16 mouse cellular contexts compared by ENCODE assay signal in the genomic region with DNA sequence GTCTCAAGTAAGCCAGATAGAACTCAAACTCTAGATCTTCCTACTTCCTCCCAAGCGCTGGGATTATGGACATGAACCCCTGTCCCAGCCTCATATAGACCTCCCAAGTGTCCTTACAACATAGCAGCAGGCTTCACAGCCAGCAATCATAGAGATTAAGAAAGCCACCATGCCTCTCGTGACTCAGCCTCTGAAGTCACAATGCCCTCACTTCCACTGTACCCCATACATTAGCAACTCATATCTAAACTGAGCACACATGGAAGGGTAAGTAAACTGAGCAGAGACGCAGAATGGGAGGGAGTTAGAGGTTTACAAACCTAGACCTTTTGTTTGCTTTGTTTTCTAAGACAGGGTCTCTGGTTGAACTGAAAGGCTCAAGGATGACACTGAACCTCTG. TPM values are rescaled to one million over a fixed set of nuclear protein-coding genes. Genes with fewer than 3 reads are reported as not detected.
"Had no signal": no experiment of that assay in that cellular context is flagged by ENCODE, and none has a peak within 500 bp of the region (broad histone marks: within the 10 kb centered on the region; RNA-seq: fewer than 3 reads in every experiment).

No protein-coding gene starts in this region.

- H3K36me3 ChIP-seq: neural tube, embryonic 12.5 days; neural tube, embryonic 13.5 days; neural tube, embryonic 15.5 days had no signal

- H3K27me3 ChIP-seq: neural tube, embryonic 12.5 days; neural tube, embryonic 13.5 days; neural tube, embryonic 15.5 days had no signal

- H3K4me3 ChIP-seq: neural tube, embryonic 12.5 days; neural tube, embryonic 13.5 days; neural tube, embryonic 15.5 days had no signal

- H3K4me2 ChIP-seq: neural tube, embryonic 12.5 days; neural tube, embryonic 13.5 days; neural tube, embryonic 15.5 days had no signal

- H3K9me3 ChIP-seq: neural tube, embryonic 12.5 days; neural tube, embryonic 13.5 days; neural tube, embryonic 15.5 days had no signal

- H3K9ac ChIP-seq: neural tube, embryonic 12.5 days; neural tube, embryonic 13.5 days; neural tube, embryonic 15.5 days had no signal

- DNase-seq: retina, postnatal 1 day; right cerebral cortex, adult 18-20 months; right cerebral cortex, postnatal 14 days; right cerebral cortex, postnatal 25 days; right cerebral cortex, postnatal 4 days; spleen, adult 18-20 months; thymus, adult 18-20 months; thymus, adult 2 months; thymus, postnatal 14 days; thymus, postnatal 25 days; thymus, postnatal 36 days; thymus, postnatal 4 days had no signal

- H3K27ac ChIP-seq: neural tube, embryonic 12.5 days; neural tube, embryonic 13.5 days; neural tube, embryonic 15.5 days had no signal

RNA-seq across cellular contexts. Expression of a gene that starts 13.7 kb away (rescaled TPM):
- total RNA-seq: neutrophil, adult 5-6 weeks had no signal
